Mouse (Mus musculus): ENCODE measurements around the gene Slc25a4. TPM values are rescaled to one million over a fixed set of nuclear protein-coding genes. Genes with fewer than 3 reads are reported as not detected.

Slc25a4 gene
- polyA plus RNA-seq, 1 experiment from 2014 or later: 1,564 TPM

DNA sequence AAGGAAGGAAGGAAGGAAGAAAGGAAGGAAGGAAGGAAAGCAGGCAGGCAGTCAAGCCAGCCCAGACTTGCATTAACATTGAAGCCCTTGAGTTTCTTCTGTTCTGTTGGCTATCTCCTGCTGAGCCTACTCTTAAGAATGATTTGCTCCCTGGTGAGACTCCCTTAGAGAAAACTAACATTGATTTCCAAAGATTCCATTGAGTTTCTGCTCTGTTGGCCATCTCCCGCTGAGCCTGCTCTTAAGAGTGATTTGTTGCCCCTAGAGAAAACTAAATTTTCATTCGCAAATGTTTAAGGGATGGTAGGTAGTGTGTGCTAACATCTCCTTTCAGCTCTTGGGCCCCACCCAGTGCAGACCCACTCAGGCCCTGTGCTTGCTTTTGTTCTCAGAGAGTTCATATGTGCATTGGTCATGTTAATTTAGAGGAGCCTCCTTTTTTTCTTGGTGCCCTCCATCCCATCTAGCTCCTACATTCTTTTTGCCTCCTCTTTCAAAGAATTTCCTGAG, 2.9 kb upstream of the Slc25a4 start:
- no peak overlapping the region for H3K9ac ChIP-seq (ENCODE audit: low read depth, low read length)
- ATAC-seq (replicated peaks; ENCODE audit: insufficient number of reproducible peaks, low FRiP score, low TSS enrichment): no peak
- 37% methylated on average over 2 of the region's 2 CpGs for WGBS (ENCODE audit: insufficient replicate concordance)
- H3K4me1 ChIP-seq (ENCODE audit: control insufficient read depth, insufficient read depth, low read length): peaks cover 19% of the 10 kb centered on the region
- H3K36me3 ChIP-seq (ENCODE audit: control insufficient read depth, insufficient read depth, low read length): peaks cover 3% of the 10 kb centered on the region
- no peak overlapping the region for H3K27ac ChIP-seq (ENCODE audit: low read depth, low read length)
- no peak overlapping the region for H3K4me3 ChIP-seq (ENCODE audit: low read depth, low read length)
- no peaks in the 10 kb centered on the region for H3K9me3 ChIP-seq (replicated peaks; ENCODE audit: control insufficient read depth, low read length)
- H3K4me2 ChIP-seq: no peak overlapping the region
- no peaks in the 10 kb centered on the region for H3K27me3 ChIP-seq (ENCODE audit: control insufficient read depth, insufficient read depth, low read length)

DNA sequence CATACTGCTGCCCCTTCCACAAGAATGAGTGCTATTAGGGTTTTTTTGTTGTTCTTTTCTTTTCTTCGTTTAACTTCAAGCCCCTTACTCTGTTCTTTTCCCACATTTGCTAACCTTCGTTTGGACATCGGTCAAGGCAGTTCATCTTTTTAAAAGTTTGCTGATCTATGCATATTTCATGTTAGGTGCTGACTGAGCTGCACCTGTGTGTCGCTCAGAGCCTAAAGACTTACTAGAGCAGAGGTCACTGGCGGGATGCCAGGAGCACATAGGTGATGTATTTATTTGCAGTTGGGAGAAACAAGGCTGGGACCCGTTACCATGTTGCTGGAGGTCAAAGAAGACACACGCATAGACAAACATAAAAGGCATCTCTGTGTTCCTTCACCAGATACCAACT, 1.1 kb upstream of the Slc25a4 start:
- Histone ChIP-seq H3K4me1 (ENCODE audit: control insufficient read depth, insufficient read depth, low read length) (peaks cover 34% of the 10 kb centered on the region), H3K27ac (ENCODE audit: low read depth, low read length) (peak overlapping the region; percentile 100)
- 45% methylated on average over 7 of the region's 7 CpGs for WGBS (ENCODE audit: insufficient replicate concordance)

DNA sequence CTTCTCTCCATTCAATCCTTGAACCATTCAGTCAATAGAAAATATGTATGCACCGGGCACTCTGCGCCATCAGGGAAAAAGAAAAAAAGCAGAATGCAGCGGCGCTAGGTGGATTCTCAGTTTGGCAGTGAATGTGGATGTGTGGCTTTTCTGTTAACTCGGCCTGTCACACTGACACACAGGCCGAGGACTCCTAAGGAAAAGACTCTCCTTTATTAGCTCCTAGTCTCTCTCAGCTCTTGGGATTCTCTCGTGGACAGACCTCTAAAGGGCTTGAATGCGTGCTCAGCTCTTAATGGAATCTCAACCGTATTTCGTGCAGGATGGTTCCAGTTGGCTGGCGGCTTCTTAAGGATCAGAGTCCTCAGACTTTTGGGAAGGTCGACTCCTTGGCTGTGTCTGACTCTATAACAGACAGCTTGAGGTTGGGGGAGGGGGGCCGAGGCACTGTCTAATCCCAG, 557 bp upstream of the Slc25a4 start:
- Histone ChIP-seq H3K36me3 (ENCODE audit: control insufficient read depth, insufficient read depth, low read length) (peaks cover 22% of the 10 kb centered on the region), H3K9ac (ENCODE audit: low read depth, low read length) (peak overlapping the region; percentile 98), H3K9me3 (replicated peaks; ENCODE audit: control insufficient read depth, low read length) (no peaks in the 10 kb centered on the region), H3K27me3 (ENCODE audit: control insufficient read depth, insufficient read depth, low read length) (no peaks in the 10 kb centered on the region), H3K4me2 (peak overlapping the region; percentile 79), H3K27ac (ENCODE audit: low read depth, low read length) (peak overlapping the region; percentile 100), H3K4me3 (ENCODE audit: low read depth, low read length) (peak overlapping the region; percentile 95), H3K4me1 (ENCODE audit: control insufficient read depth, insufficient read depth, low read length) (peaks cover 34% of the 10 kb centered on the region)
- no peak for ATAC-seq (replicated peaks; ENCODE audit: insufficient number of reproducible peaks, low FRiP score, low TSS enrichment)
- 9% methylated on average over 13 of the region's 13 CpGs for WGBS (ENCODE audit: insufficient replicate concordance)

More for the DNA sequence above, 1.1 kb upstream of the Slc25a4 start:
- Histone ChIP-seq H3K9ac (ENCODE audit: low read depth, low read length) (no peak overlapping the region), H3K4me2 (peak overlapping the region; percentile 79; the same call in 1 of the 2 replicates), H3K9me3 (replicated peaks; ENCODE audit: control insufficient read depth, low read length) (no peaks in the 10 kb centered on the region), H3K4me3 (ENCODE audit: low read depth, low read length) (no peak overlapping the region), H3K27me3 (ENCODE audit: control insufficient read depth, insufficient read depth, low read length) (no peaks in the 10 kb centered on the region), H3K36me3 (ENCODE audit: control insufficient read depth, insufficient read depth, low read length) (peaks cover 19% of the 10 kb centered on the region)
- no peak for ATAC-seq (replicated peaks; ENCODE audit: insufficient number of reproducible peaks, low FRiP score, low TSS enrichment)

DNA sequence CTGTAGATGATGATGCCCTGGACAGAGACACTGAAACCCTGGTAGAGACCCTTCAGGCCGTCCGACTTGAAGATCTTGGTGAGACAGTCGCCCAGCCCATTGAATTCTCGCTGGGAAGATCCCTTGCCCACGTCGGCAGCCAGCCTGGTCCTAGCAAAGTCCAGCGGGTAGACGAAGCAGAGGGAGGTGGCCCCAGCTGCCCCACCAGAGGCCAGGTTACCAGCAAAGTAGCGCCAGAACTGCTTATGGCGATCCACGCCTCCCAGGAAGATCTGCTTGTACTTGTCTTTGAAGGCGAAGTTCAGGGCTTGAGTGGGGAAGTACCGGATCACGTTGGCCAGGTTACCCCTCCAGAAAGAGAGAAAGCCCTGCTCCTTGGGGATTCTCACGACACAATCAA, 2.0 kb downstream of the Slc25a4 start:
- peaks cover 38% of the 10 kb centered on the region for H3K4me1 ChIP-seq (ENCODE audit: control insufficient read depth, insufficient read depth, low read length)
- H3K9me3 ChIP-seq (replicated peaks; ENCODE audit: control insufficient read depth, low read length): no peaks in the 10 kb centered on the region
- no peaks in the 10 kb centered on the region for H3K27me3 ChIP-seq (ENCODE audit: control insufficient read depth, insufficient read depth, low read length)
- ATAC-seq (replicated peaks; ENCODE audit: insufficient number of reproducible peaks, low FRiP score, low TSS enrichment): no peak
- WGBS (ENCODE audit: insufficient replicate concordance): 61% methylated on average over 15 of the region's 15 CpGs
- H3K4me3 ChIP-seq (ENCODE audit: low read depth, low read length): peak overlapping the region; percentile 95
- H3K9ac ChIP-seq (ENCODE audit: low read depth, low read length): peak overlapping the region; percentile 98
- H3K4me2 ChIP-seq: peak overlapping the region; percentile 79
- peaks cover 42% of the 10 kb centered on the region for H3K36me3 ChIP-seq (ENCODE audit: control insufficient read depth, insufficient read depth, low read length)
- peak overlapping the region; percentile 55 for H3K27ac ChIP-seq (ENCODE audit: low read depth, low read length)

DNA sequence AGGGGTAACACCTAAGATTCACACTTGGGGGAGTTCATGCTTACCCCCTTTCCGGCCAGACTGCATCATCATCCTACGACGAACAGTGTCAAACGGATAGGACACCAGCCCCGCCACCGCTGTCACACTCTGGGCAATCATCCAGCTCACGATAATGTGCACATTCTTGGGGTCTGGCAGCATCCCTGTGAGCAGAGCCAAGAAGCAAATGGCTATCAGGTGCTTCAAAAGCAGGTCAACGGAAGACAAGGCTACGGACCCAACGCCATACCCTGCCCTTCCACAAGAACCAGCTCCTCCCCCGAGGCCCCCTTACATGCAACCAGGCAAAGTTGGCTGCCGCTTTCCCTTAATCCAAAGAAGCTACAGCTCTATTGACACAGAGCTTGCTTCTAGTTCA, 2.7 kb downstream of the Slc25a4 start:
- H3K4me1 ChIP-seq (ENCODE audit: control insufficient read depth, insufficient read depth, low read length): peaks cover 38% of the 10 kb centered on the region
- no peak for ATAC-seq (replicated peaks; ENCODE audit: insufficient number of reproducible peaks, low FRiP score, low TSS enrichment)
- peak overlapping the region; percentile 55; the same call in 1 of the 2 replicates for H3K27ac ChIP-seq (ENCODE audit: low read depth, low read length)
- no peaks in the 10 kb centered on the region for H3K9me3 ChIP-seq (replicated peaks; ENCODE audit: control insufficient read depth, low read length)
- peaks cover 42% of the 10 kb centered on the region for H3K36me3 ChIP-seq (ENCODE audit: control insufficient read depth, insufficient read depth, low read length)
- H3K4me2 ChIP-seq: peak overlapping the region; percentile 79
- peak overlapping the region; percentile 98 for H3K9ac ChIP-seq (ENCODE audit: low read depth, low read length)
- peak overlapping the region; percentile 95 for H3K4me3 ChIP-seq (ENCODE audit: low read depth, low read length)
- 58% methylated on average over 12 of the region's 12 CpGs for WGBS (ENCODE audit: insufficient replicate concordance)
- H3K27me3 ChIP-seq (ENCODE audit: control insufficient read depth, insufficient read depth, low read length): no peaks in the 10 kb centered on the region

DNA sequence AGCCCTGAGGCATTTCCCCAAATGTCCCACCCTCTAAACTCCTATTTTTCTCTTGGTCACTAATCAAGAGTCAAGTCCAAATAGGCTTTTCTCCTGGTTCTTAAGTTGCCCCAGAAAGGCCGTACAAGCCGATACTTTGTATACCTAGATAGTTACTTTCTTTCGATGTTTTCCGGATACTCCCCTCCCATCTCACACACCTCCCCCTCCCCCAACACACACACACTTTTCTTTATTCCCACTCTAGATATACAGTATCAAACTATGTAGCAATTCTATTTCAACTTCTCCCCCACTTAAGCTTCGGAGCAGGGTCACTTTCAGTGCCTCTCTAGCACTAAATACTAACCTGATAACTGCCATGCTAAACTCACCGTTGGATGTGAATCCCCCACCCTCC, 5.0 kb downstream of the Slc25a4 start:
- 82% methylated on average over 6 of the region's 6 CpGs for WGBS (ENCODE audit: insufficient replicate concordance)
- Histone ChIP-seq H3K4me2 (no peak overlapping the region), H3K27ac (ENCODE audit: low read depth, low read length) (no peak overlapping the region), H3K27me3 (ENCODE audit: control insufficient read depth, insufficient read depth, low read length) (no peaks in the 10 kb centered on the region), H3K9me3 (replicated peaks; ENCODE audit: control insufficient read depth, low read length) (no peaks in the 10 kb centered on the region), H3K9ac (ENCODE audit: low read depth, low read length) (no peak overlapping the region), H3K4me1 (ENCODE audit: control insufficient read depth, insufficient read depth, low read length) (peaks cover 29% of the 10 kb centered on the region), H3K36me3 (ENCODE audit: control insufficient read depth, insufficient read depth, low read length) (peaks cover 44% of the 10 kb centered on the region), H3K4me3 (ENCODE audit: low read depth, low read length) (no peak overlapping the region)
- no peak for ATAC-seq (replicated peaks; ENCODE audit: insufficient number of reproducible peaks, low FRiP score, low TSS enrichment)

DNA sequence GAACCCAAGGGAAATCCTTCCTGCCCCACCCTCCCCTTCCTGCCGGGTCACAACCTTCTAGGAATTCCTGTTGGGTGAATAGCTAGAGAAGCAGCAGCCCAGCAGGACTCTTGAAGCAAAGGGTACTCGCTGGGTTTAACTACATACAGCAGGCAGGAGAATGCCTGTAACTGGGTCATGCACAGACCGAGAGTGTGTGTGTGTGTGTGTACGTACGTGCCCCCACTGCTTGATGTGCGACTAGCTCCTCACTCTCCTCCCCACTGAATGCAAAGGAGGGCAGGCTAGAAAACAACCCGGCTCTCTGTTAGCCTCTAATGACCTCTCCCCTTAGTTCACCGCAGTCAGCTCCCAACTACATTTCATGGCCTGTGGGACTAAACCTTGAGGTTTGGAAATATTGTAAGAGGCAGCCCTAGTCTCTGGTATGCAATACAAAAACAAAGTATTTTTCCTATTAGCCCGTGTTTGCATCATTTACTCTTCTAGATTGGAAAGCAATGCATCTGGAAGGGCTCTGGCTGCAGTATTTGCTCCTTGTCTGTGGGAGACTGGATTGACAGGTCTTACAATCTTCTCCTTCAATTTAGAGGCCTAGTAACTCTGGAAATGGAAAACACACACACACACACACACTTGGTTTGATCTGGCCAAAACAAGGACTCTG, 6.0 kb downstream of the Slc25a4 start:
- Histone ChIP-seq H3K27me3 (ENCODE audit: control insufficient read depth, insufficient read depth, low read length) (no peaks in the 10 kb centered on the region), H3K36me3 (ENCODE audit: control insufficient read depth, insufficient read depth, low read length) (peaks cover 44% of the 10 kb centered on the region), H3K27ac (ENCODE audit: low read depth, low read length) (no peak overlapping the region), H3K4me2 (no peak overlapping the region), H3K9me3 (replicated peaks; ENCODE audit: control insufficient read depth, low read length) (no peaks in the 10 kb centered on the region), H3K4me1 (ENCODE audit: control insufficient read depth, insufficient read depth, low read length) (peaks cover 29% of the 10 kb centered on the region), H3K4me3 (ENCODE audit: low read depth, low read length) (no peak overlapping the region), H3K9ac (ENCODE audit: low read depth, low read length) (no peak overlapping the region)
- ATAC-seq (replicated peaks; ENCODE audit: insufficient number of reproducible peaks, low FRiP score, low TSS enrichment): no peak
- 76% methylated on average over 9 of the region's 9 CpGs for WGBS (ENCODE audit: insufficient replicate concordance)

DNA sequence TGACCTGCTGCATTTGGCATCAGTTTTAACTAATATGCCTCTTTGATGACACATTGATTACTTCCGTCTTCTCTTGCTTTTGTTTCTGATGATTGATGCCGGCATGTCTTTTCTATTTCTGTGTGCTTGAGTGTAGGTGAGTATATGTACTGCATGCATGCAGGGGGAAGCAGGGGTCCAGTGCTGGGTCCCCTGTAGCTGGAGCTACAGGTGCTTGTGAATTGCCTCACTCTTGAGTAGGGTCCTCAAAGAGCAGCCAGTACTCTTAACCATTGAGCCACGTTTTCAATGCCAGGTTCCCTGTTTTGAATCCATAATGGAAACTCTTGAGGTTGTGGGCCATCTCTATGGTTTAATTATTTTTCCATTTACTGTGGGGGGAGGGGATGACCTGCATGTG, 6.8 kb downstream of the Slc25a4 start:
- Histone ChIP-seq H3K9ac (ENCODE audit: low read depth, low read length) (no peak overlapping the region), H3K36me3 (ENCODE audit: control insufficient read depth, insufficient read depth, low read length) (peaks cover 43% of the 10 kb centered on the region), H3K27ac (ENCODE audit: low read depth, low read length) (no peak overlapping the region), H3K27me3 (ENCODE audit: control insufficient read depth, insufficient read depth, low read length) (no peaks in the 10 kb centered on the region), H3K9me3 (replicated peaks; ENCODE audit: control insufficient read depth, low read length) (no peaks in the 10 kb centered on the region), H3K4me2 (no peak overlapping the region), H3K4me3 (ENCODE audit: low read depth, low read length) (no peak overlapping the region), H3K4me1 (ENCODE audit: control insufficient read depth, insufficient read depth, low read length) (peaks cover 22% of the 10 kb centered on the region)
- 81% methylated on average over 3 of the region's 3 CpGs for WGBS (ENCODE audit: insufficient replicate concordance)
- ATAC-seq (replicated peaks; ENCODE audit: insufficient number of reproducible peaks, low FRiP score, low TSS enrichment): no peak

DNA sequence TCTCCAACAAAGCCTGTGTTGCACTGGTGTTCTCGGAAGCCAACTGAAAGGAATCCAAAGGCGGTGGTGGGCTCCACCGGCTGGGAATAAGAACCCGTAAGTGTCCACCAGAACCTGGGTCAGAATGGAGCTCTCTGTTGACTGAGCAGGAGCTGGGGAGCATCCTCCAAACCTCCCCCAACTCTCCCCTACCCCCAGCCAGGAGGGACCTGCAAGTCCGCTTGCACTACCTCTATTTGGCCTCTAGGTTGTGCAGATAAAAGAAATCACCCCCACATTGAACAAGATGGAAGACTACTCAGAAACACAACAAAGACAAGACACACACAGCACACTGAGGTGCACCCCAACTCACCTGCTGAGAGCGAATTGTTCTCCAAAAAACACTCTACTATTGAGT, 8.7 kb downstream of the Slc25a4 start:
- Histone ChIP-seq H3K36me3 (ENCODE audit: control insufficient read depth, insufficient read depth, low read length) (peaks cover 26% of the 10 kb centered on the region), H3K9ac (ENCODE audit: low read depth, low read length) (no peak overlapping the region), H3K4me3 (ENCODE audit: low read depth, low read length) (no peak overlapping the region), H3K4me1 (ENCODE audit: control insufficient read depth, insufficient read depth, low read length) (peaks cover 4% of the 10 kb centered on the region; the same call in 1 of the 2 replicates), H3K27ac (ENCODE audit: low read depth, low read length) (no peak overlapping the region), H3K9me3 (replicated peaks; ENCODE audit: control insufficient read depth, low read length) (no peaks in the 10 kb centered on the region), H3K27me3 (ENCODE audit: control insufficient read depth, insufficient read depth, low read length) (no peaks in the 10 kb centered on the region), H3K4me2 (no peak overlapping the region)
- ATAC-seq (replicated peaks; ENCODE audit: insufficient number of reproducible peaks, low FRiP score, low TSS enrichment): no peak
- WGBS (ENCODE audit: insufficient replicate concordance): 85% methylated on average over 6 of the region's 6 CpGs
